Mouse (Mus musculus) liver, embryonic 14.5 days (tissue): ENCODE measurements around the gene H2afy.

ENCODE experiments used
- CTCF ChIP-seq: IDR thresholded peaks from 2 replicates; pipeline ENCODE4 v1.5.1; 2016; ENCODE audit warnings: antibody characterized with exemption, low read depth, control low read depth
- EP300 ChIP-seq: IDR thresholded peaks from 2 replicates; pipeline ENCODE4 v1.6.1; 2016; ENCODE audit warnings: antibody characterized with exemption, low read depth

GRCm38 (mm10) chr13:56087936-56088335, 48.2 kb downstream of the H2afy start:
- no peak for TF ChIP-seq CTCF
- TF ChIP-seq EP300: no peak
